Mouse (Mus musculus): Measurements from ENCODE around the gene Nup107. TPM values are rescaled to one million over a fixed set of nuclear protein-coding genes. Genes with fewer than 3 reads are reported as not detected.
"Not testable (repeated sequence)": the region's sequence is repeated elsewhere in the genome, so short reads cannot be mapped to it uniquely, and the experiment has no call there.

Gene Nup107
- polyA plus RNA-seq, 1 experiment from 2014 or later: 68.1 TPM

DNA sequence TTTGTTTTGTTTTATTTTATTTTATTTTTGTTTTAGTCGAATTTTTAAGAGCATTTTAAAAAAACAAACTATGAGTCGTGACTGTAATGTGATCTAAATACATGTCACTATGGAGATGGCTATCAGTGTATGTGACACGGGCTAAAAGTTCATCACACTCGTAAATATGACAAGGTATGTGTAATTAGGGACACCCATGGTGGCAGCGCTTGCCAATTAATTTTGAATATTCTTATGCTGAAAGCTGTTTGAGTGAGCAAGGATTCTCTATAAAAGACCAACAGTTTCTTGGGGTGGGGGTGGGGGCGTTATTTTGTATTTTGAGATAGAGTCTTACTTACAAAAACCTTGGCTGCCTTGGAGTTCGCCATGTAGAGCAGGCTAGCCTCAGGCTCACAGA, 66.8 kb downstream of the Nup107 start:
- Histone ChIP-seq H3K9ac (no peak overlapping the region), H3K27ac (no peak overlapping the region), H3K27me3 (no peaks in the 10 kb centered on the region), H3K4me3 (no peak overlapping the region), H3K4me1 (no peaks in the 10 kb centered on the region), H3K9me3 (replicated peaks) (no peaks in the 10 kb centered on the region), H3K36me3 (ENCODE audit: poor library complexity, severe bottlenecking) (no peaks in the 10 kb centered on the region), H3K4me2 (no peak overlapping the region)
- ATAC-seq: no peak
- 74% methylated on average over 7 of the region's 7 CpGs for WGBS

GRCm38 (mm10) chr10:117724804-117725361, 67.6 kb downstream of the Nup107 start:
- Histone ChIP-seq H3K36me3 (ENCODE audit: poor library complexity, severe bottlenecking) (no peaks in the 10 kb centered on the region), H3K4me1 (no peaks in the 10 kb centered on the region), H3K27ac (no peak overlapping the region), H3K9ac (no peak overlapping the region), H3K4me2 (no peak overlapping the region), H3K9me3 (replicated peaks) (no peaks in the 10 kb centered on the region), H3K27me3 (no peaks in the 10 kb centered on the region), H3K4me3 (no peak overlapping the region)
- WGBS: 91% methylated on average over 3 of the region's 3 CpGs
- ATAC-seq: no peak

- Histone ChIP-seq H3K27me3 (no peaks in the 10 kb centered on the region), H3K4me2 (no peak overlapping the region), H3K27ac (no peak overlapping the region), H3K36me3 (ENCODE audit: poor library complexity, severe bottlenecking) (no peaks in the 10 kb centered on the region), H3K9me3 (replicated peaks) (no peaks in the 10 kb centered on the region), H3K9ac (no peak overlapping the region), H3K4me1 (no peaks in the 10 kb centered on the region), H3K4me3 (no peak overlapping the region)
- no peak for ATAC-seq
- 84% methylated on average over 5 of the region's 5 CpGs for WGBS
Observed at GRCm38 (mm10) chr10:117724136-117724718, 68.3 kb downstream of the Nup107 start.

GRCm38 (mm10) chr10:117718161-117719119, 74.1 kb downstream of the Nup107 start:
- no peak overlapping the region for H3K4me3 ChIP-seq
- peaks cover 8% of the 10 kb centered on the region; the same call in 1 of the 2 replicates for H3K4me1 ChIP-seq
- no peak for ATAC-seq
- no peak overlapping the region for H3K4me2 ChIP-seq
- no peaks in the 10 kb centered on the region for H3K36me3 ChIP-seq (ENCODE audit: poor library complexity, severe bottlenecking)
- H3K9me3 ChIP-seq (replicated peaks): no peaks in the 10 kb centered on the region
- no peaks in the 10 kb centered on the region for H3K27me3 ChIP-seq
- no peak overlapping the region for H3K9ac ChIP-seq
- no peak overlapping the region for H3K27ac ChIP-seq
- 59% methylated on average over 19 of the region's 19 CpGs for WGBS

DNA sequence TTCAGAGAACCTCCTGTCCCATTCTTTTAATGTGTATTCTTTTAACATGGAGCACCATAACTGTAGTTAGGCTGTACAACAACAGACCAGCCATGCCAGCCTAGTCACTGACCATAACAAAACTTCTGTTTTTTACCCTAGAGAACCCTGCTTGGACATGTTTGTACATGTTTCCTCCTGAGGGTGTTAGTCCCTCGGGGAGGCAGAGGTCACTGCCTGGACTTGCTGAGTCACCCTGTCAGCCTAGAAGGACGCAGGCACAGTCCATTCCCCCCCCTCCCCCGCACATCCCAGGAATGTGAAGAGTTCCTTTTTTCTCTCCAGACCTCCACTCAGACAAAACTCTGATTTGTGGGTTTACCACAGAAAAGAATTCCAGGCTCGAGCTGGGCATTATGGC, 74.9 kb downstream of the Nup107 start:
- Histone ChIP-seq H3K4me3 (no peak overlapping the region), H3K27ac (no peak overlapping the region), H3K4me2 (no peak overlapping the region), H3K9me3 (replicated peaks) (no peaks in the 10 kb centered on the region), H3K9ac (no peak overlapping the region), H3K27me3 (no peaks in the 10 kb centered on the region), H3K4me1 (peaks cover 8% of the 10 kb centered on the region; the same call in 1 of the 2 replicates), H3K36me3 (ENCODE audit: poor library complexity, severe bottlenecking) (no peaks in the 10 kb centered on the region)
- 14% methylated on average over 4 of the region's 4 CpGs for WGBS
- ATAC-seq: no peak

DNA sequence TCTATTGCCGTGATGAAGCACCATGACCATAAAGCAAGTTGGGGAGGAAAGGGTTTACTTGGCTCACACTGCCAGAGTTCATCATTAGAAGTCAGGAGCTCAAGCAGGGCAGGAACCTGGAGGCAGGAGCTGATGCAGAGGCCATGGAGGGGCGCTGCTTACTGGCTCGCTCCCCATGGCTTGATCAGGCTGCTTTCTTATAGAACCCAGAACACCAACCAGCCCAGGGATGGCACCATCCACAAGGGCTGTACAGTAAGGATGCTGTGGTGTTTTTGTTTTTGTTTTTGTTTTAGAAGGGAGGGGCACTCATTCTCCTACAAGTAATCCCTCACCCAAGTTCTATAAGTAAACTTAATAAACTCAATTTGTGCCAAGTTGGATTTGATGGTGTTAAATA, 75.8 kb downstream of the Nup107 start:
- Histone ChIP-seq H3K4me3 (no peak overlapping the region), H3K9ac (no peak overlapping the region), H3K4me2 (no peak overlapping the region), H3K27me3 (no peaks in the 10 kb centered on the region), H3K27ac (no peak overlapping the region), H3K9me3 (replicated peaks) (no peaks in the 10 kb centered on the region), H3K36me3 (ENCODE audit: poor library complexity, severe bottlenecking) (no peaks in the 10 kb centered on the region), H3K4me1 (peaks cover 8% of the 10 kb centered on the region; the same call in 1 of the 2 replicates)
- 82% methylated on average over 3 of the region's 3 CpGs for WGBS
- ATAC-seq: no peak

DNA sequence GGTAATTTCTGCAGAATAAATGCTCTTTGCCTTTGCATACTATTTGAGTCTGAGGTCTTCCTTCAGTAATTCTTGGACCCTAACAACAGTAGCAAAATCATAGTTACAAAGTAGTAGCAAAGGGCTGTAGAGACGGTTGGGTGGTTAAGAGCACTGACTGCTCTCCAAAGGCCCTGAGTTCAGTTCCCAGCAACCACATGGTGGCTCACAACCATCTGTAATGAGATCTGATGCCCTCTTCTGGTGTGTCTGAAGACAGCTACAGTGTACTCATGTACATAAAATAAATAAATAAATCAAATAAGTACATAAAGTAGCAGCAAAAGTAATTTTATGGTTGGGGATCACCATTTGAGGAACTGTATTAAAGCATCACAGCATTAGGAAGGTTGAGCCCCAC, 76.9 kb downstream of the Nup107 start:
- not testable (repeated sequence) for H3K9me3 ChIP-seq (replicated peaks)
- 89% methylated on average over 1 of the region's 1 CpGs for WGBS

GRCm38 (mm10) chr10:117714928-117715500, 77.5 kb downstream of the Nup107 start:
- no peaks in the 10 kb centered on the region for H3K27me3 ChIP-seq
- no peaks in the 10 kb centered on the region for H3K36me3 ChIP-seq (ENCODE audit: poor library complexity, severe bottlenecking)
- no peak overlapping the region for H3K27ac ChIP-seq
- 76% methylated on average over 4 of the region's 4 CpGs for WGBS
- no peak for ATAC-seq
- no peaks in the 10 kb centered on the region for H3K9me3 ChIP-seq (replicated peaks)
- H3K4me1 ChIP-seq: peaks cover 14% of the 10 kb centered on the region
- no peak overlapping the region for H3K9ac ChIP-seq
- H3K4me3 ChIP-seq: no peak overlapping the region
- H3K4me2 ChIP-seq: no peak overlapping the region

More for the DNA sequence above, 76.9 kb downstream of the Nup107 start:
- H3K4me3 ChIP-seq; H3K27ac ChIP-seq; ATAC-seq; H3K9ac ChIP-seq; H3K27me3 ChIP-seq; H3K36me3 ChIP-seq (ENCODE audit: poor library complexity, severe bottlenecking); H3K4me2 ChIP-seq: not testable (repeated sequence)
- peaks cover 14% of the 10 kb centered on the region for H3K4me1 ChIP-seq

- Histone ChIP-seq H3K9ac (no peak overlapping the region), H3K27me3 (no peaks in the 10 kb centered on the region), H3K9me3 (replicated peaks) (no peaks in the 10 kb centered on the region), H3K4me2 (no peak overlapping the region), H3K4me3 (no peak overlapping the region), H3K36me3 (ENCODE audit: poor library complexity, severe bottlenecking) (no peaks in the 10 kb centered on the region), H3K4me1 (peaks cover 18% of the 10 kb centered on the region), H3K27ac (no peak overlapping the region)
- ATAC-seq: no peak
- WGBS: 92% methylated on average over 3 of the region's 3 CpGs
Observed at GRCm38 (mm10) chr10:117714048-117714545, 78.4 kb downstream of the Nup107 start.

DNA sequence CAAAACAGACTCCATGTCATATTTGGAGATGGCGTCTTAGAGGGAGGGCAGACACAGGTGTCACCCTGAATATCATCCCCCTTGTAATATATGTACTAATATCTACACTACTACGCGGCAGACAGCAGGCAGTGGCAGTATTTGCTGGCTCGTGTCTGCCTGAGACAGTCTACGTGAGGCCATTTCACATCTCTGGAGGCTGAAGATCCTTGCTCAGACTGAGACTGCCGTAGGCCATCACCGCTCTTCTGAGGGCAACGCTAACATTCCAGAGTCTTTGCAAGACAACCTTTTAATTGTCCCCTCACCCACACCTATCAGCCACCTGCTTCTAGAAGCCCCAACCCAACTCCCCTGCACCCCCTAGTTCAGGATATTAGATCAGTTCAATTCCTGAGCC, 79.0 kb downstream of the Nup107 start:
- no peak overlapping the region for H3K4me3 ChIP-seq
- H3K4me2 ChIP-seq: no peak overlapping the region
- H3K9ac ChIP-seq: no peak overlapping the region
- H3K27me3 ChIP-seq: no peaks in the 10 kb centered on the region
- H3K9me3 ChIP-seq (replicated peaks): no peaks in the 10 kb centered on the region
- peaks cover 4% of the 10 kb centered on the region; the same call in 1 of the 2 replicates for H3K36me3 ChIP-seq (ENCODE audit: poor library complexity, severe bottlenecking)
- no peak for ATAC-seq
- peaks cover 24% of the 10 kb centered on the region for H3K4me1 ChIP-seq
- WGBS: 95% methylated on average over 8 of the region's 8 CpGs
- no peak overlapping the region for H3K27ac ChIP-seq

DNA sequence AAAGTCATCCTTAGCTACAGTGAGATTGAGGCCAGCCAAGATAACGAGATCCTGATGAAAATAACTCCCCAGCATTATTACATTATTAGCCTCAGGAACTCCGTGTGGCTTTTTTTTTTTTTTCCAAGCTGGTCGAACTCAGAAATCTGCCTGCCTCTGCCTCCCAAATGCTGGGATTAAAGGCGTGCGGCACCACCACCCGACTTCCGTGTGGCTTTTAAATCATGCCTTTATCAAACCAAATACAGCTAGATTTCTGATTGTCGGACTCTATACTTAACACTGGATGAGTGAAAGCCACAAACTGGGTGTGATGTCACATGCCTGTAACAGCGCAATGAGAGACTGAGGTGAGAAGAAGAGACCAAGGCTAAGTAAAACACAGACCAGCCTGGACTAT, 79.6 kb downstream of the Nup107 start:
- Histone ChIP-seq H3K4me3 (no peak overlapping the region), H3K27ac (no peak overlapping the region), H3K4me2 (no peak overlapping the region), H3K4me1 (peaks cover 20% of the 10 kb centered on the region), H3K27me3 (no peaks in the 10 kb centered on the region), H3K36me3 (ENCODE audit: poor library complexity, severe bottlenecking) (peaks cover 5% of the 10 kb centered on the region; the same call in 1 of the 2 replicates), H3K9me3 (replicated peaks) (no peaks in the 10 kb centered on the region), H3K9ac (no peak overlapping the region)
- WGBS: 87% methylated on average over 9 of the region's 9 CpGs
- no peak for ATAC-seq

All from forebrain, embryonic 13.5 days (tissue).